Mouse (Mus musculus) thymus, adult 2 months (tissue): ENCODE results near the gene Spata32.

Source experiments
- CTCF ChIP-seq: fragments of 200-500 bp; IDR thresholded peaks from 2 replicates; pipeline ENCODE4 v1.5.1; 2012; ENCODE audit warnings: mild to moderate bottlenecking, control low read depth, low read length, moderate library complexity, borderline replicate concordance; ENCODE audit not compliant: control insufficient read depth, poor library complexity, insufficient read depth; ENCODE audit errors: extremely low read depth
- POLR2A ChIP-seq: fragments of 200-500 bp; IDR thresholded peaks from 2 replicates; pipeline ENCODE4 v1.6.1; 2012; ENCODE audit warnings: mild to moderate bottlenecking, low read length, control low read depth, moderate library complexity; ENCODE audit not compliant: control insufficient read depth, poor library complexity, insufficient read depth; ENCODE audit errors: extremely low read depth

DNA sequence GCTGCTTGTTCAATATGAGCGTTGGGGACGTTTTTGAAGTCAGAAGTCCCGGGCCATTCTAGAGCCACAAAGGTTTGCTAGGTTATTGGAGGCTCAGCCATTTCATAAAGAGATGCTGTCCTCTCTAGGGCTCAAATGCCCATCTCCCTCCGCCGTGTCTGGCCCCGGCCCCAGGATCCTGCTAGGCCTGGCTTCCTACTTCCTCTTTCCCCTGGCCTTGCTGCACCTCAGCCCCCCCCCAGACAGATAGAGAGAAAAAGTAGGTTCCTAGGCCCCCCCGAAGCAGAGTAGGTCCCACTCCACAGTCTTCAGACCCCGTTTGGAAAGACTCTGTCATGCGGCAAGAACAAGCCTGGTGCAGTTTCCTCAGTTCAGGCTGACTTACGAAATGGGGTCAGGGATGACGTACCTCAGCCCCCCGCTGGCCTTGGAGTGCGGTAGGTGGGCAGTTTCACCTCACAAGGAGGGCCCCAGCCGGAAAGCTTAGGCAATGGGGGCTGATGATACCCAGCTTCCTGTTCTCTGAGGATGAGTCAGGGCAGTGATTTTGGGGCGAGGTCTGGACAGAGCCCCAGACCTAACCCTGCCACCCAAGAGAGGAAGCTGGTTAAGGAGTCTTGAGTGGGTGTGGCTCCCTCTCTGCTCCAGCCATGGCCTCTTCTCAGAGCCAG lies 40.3 kb downstream of the Spata32 start:
- TF ChIP-seq CTCF (no peak), POLR2A (no peak)
